Mouse (Mus musculus): ENCODE data around the gene Nmnat3.
A peak's percentile ranks its signal among the peaks of the same experiment; 100 is the strongest.
"Not testable (repeated sequence)": the region's sequence is repeated elsewhere in the genome, so short reads cannot be mapped to it uniquely, and the experiment has no call there.

The Nmnat3 gene

DNA sequence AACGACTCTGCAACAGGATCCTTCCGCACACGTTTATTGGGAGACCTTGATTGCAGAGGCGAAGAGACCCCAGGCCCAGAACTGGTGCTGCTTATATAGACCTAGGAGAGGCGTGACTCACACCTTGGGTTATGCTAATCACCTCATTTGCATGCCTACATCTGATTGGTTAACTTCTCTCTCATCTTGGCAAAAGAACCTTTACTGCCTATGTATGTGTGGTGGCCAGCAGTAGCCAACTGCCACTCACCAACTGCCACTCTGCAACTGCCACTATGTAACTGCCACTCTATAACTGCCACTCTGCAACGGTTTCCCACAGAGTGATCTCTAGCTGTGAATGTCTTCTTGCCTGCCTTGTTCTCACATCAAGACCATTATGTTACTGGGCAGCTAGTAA lies at the start of gene Nmnat3:
TSS of gene Nmnat3 (plus strand) at position 301 of the 400 bp plus-strand sequence.
- DNase-seq, result not testable (repeated sequence)

DNA sequence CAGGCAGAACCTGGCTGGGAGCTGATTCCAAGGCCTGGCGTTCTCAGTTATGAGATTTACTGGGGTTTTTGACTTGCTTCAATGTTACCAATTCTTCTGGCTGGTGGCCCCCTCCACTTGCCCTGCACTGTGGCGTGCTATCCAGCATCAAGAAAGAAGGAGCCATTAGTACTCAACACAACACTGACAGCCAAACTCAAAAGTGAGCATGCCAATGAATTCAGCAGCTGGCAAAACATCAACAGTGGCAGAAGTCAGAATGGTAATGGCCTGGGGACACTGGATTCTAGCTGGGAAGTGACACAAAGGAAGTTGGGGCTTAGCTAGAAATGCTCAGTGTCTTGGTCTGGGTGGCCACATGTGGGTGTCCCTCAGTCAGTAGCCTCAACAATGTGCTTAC lies 43.8 kb upstream of the Nmnat3 start:
- peak in 1 of 2 experiments; percentile 7 for DNase-seq

DNA sequence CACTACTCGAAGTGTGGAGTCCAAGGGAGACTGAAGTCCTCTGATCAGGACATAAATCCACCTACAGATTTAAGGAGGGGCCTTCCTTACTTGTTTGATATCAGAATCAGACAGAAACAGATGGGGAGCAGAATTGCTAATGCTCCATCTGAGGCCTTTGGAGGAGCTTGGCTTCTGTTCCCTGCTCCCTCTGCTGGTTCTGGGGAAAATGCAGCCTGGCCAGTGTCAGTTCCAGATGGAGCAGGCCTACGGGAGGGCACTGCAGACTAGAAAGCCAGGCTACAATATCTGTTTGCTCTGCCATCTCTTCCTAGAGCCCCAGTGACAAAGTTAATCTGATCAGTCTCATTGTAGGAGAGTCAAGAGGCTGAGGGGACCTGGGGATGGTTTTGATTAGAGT lies 43.0 kb upstream of the Nmnat3 start:
- peak; percentile 86 to 90 for DNase-seq

DNA sequence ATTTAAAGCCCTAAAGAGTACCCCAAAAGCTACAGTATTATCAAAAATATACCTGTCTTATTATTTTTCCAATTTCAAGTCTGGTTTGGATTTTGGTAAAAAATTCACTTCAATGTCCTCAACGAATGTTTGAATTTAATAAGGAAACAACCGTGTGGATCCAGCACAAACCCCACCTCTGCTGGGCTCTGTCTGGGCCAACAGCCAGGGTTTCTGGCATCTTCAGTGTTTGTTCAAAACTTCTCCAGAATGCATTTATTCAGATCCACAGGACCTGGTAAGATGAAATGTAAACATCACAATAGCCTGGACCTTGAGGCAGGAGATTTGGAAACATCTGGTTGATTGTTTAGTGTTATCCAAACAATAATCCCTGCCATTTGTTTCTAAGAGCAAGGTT lies 42.0 kb upstream of the Nmnat3 start:
- DNase-seq, result no peak

DNA sequence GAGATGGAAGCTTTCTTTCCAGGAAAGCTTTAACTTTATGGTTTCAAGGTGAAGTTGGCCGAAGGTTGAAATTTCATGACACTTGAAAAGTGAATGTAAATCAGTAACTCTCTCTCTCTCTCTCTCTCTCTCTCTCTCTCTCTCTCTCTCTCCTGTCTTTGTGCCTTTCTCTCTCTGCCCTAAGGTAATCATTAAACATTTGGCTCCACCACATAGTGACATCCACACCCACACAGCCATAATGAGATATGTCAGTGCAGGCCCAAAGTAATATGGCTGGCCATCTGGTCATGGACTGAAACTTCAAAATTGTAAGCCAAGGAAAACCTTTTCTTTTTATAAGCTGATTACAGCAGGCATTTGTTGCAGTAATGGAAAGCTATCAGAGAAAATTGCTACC lies 40.9 kb upstream of the Nmnat3 start:
- no peak for DNase-seq

DNA sequence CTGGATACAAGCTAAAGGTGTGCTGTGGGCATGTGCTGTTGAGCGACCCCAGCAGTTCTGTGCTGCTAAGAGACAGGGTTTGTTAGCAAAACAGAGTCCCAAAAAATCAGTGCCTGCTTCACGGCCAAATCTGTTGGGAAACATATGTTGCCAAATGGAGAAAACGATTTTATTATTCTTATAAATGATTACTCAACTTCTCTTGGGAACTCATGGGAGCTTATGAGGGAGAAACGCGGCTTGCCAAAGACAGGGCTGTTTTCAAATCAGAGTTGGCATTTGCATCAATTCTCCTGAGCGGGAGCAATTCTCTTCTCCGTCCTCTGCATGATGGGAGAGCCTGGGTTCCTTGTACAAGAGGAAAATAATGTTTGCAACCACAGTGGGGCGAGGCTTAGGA lies 27.0 kb upstream of the Nmnat3 start:
- DNase-seq, result no peak

DNA sequence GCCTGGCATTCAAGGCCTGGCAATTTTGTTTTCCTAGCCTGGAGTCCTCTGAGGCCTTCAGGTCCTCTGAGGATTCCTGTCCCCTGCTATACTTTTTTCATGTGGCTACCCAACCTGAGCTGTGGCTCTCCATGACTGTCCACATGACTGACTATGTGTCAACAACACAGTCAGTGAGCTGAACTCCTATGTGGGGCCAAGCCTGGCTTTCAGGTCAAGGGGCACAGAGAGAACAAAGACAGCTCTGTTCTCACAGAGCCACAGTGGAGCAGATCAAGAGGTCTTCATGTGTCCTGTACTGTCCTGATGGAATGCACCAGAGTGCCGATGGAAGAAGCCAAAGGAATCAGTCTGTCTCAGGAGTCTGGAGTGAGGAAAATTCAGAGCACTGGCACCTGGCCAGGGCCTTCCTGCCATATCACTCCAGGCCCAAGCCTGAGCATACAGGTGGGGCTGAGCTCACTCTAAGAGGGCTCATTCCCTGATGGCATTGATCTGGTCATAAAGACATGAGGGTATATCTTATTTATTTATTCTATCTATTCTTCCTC lies 25.7 kb upstream of the Nmnat3 start:
- DNase-seq, result peak in 1 of 2 experiments; percentile 25

DNA sequence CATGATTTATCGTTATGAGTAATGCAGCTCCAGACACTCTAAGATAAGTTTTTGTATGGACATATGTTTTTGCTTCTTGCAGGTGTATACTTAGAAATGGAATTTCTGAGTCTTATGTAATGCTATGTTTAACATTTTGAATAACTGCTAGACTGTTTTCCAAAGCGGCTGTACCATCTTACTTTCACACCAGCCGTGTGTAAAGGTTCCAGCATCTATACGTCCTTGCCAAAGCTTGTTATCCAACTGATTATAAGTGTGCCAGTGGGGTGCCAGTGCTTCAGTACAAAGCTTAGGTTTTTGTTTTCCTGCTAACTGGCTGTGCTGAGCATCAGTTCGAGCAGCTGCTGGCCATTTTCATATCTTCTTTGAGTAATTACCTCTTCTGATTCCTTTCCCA lies 22.3 kb upstream of the Nmnat3 start:
- no peak for DNase-seq

DNA sequence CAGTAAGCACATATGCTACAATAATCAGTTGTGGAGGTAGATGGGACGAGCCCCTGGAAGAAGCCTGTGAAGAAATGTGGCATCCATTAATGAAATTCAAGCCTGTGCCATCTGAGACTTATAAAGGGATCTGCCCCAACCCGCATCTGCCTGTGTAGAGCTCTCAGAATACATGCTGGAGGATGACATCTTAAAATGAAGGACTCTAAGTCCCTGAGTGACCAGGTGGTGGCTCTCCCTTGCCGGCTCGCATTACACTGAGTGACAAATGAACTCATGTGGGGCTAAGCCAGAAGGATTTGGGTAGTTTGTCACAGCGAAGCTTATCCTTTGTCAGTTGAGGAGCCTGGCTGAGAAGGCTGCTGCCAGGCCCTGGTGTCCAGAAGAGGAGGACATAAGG lies 14.5 kb upstream of the Nmnat3 start:
- no peak for DNase-seq

DNA sequence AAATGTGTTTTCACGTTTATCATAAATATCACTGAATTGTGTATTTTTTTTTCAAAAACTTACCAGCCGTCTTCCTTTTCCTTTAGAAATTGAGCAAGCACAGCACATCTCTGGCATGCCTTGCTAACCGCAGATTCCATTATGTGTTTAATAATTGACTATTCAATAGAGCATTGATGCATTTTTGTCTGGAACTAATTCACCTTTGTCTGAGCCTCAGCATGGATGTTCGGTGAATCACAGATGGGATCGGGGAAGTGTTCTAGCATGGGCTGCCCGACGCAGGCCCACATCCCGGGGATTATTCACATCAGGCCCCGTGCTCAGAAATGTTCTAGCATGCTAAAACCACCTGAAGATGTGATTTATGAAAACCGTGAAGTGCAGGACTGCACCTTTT lies 12.2 kb upstream of the Nmnat3 start:
- no peak for DNase-seq

DNA sequence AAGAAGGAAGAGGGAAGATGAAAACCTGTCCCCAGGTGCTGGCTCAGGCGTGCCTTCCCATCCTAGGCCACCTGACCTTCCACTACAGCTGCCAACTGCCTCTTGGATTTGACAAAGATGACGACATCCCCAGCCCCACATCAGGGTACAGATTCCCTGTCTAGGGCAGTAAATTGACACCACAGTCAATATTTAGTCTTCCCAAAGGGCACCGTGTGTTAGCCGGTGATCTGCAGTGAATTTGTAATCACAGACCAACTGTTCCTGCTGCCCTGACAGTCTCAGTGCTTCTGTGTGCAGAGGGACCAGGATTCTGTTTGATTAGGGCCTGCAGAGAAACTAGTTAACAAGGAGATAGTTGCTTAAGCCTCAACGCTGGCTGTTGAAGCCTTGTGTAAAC lies 7.1 kb upstream of the Nmnat3 start:
- DNase-seq, result no peak

DNA sequence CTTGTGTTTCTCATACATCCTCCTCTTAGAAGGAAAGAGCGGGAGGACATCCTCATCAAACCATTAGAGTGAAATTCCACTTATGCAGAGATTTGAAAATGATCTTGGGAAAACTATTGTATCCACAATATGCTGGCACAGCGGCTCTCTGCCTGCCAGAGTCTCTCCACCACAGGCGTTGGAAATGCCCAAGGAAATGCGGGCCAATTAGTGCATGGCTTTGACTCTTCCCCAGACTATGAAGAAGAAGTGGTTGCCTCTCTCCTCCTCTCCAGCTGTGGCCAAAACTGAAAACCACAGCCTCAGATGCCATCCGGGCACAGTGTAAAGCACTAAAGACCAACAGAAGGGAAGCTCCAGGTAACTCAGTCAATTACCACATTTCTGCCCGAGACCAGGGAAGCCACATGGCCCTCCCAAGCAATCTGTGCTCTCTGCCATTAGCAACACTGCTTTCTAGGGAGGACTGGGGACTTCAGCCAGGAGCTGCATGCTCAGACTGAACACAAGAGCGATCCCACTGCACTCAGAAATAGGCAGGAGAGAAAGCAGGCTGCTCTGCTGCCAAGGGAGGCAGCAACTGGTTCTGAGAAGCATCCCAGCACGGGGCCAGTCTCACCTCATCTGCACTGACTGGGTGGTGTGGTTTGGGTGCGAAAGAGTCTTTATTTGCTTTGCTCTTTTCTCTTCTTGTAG lies 1.5 kb upstream of the Nmnat3 start:
- DNase-seq, result peak; percentile 36 to 42

DNA sequence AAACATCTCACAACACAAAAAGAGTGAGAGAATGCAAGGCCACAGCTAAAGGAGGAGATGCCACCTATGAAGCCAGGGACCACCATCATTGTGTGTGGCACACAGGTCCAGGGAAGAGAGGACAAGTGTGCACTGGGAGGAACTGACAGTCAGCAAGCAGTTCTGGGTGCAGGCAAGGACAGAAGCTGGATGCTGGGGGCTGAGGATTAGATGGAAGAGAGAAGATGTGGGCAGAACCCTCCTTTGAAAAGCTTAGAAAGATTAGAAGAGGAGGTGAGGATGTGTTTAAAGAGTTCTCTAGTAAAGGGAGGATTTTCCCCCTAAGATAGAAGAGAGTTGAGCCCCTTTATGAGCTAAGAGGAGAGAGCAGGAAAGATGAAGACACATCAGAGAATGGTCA lies 2.4 kb downstream of the Nmnat3 start:
- DNase-seq, result no peak

DNA sequence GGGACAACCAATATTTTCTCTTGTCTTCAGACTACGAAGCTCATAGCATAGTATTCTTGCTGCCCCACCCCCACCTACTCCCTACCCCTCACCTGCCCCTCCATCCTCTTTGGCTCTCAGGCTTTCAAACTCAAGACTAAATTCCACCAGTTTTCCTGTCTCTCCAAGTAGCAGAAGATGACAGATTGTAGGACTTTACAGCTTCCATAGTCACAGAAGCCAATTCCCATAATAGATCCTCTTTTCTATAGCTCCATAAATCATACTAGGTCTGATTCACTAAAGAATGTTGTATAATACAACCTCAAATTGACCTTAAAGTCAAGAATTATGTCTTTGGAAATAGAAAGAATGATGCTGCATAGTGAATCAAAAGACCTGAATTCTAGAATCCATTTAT lies 3.4 kb downstream of the Nmnat3 start:
- no peak for DNase-seq

DNA sequence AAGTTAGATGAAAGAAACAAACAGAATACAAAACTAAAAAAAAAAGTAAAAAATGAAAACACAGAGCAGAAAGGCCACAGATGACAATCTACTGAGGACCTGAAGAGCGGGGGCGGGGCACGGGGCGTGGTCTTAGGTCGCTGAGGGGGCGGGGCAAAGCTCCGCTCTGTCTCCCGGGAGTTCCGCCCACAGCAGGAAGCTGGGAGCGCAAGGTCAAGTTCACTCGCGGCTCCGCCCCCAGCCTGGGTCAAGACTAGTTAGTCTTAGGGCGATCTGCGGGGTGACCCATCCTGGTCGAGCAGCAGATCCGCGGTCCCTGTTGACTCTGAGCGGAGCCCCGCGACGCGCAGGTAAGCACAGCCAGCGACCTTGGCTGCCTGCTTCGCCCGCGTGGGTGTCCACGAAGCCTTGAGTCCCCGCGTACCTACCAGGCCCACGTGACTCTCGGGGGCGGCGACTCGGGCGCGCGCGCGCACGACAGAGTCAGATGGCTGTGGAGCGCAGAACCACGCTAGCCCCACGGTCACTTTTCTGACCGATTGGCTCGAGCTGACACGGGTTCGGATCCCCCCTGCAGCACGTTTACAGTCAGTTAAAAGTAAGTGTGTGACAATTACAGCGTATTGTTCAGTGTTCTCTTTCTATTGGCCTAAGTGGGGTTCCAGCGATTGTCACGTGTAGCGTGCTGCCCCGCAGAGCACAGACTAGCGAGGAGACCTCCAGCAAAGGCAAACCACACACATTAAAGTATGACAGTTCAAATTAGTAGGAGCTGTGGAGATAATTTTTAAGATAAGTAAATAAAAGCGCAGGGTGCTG lies 9.4 kb downstream of the Nmnat3 start:
- DNase-seq, result peak; percentile 74 to 84

DNA sequence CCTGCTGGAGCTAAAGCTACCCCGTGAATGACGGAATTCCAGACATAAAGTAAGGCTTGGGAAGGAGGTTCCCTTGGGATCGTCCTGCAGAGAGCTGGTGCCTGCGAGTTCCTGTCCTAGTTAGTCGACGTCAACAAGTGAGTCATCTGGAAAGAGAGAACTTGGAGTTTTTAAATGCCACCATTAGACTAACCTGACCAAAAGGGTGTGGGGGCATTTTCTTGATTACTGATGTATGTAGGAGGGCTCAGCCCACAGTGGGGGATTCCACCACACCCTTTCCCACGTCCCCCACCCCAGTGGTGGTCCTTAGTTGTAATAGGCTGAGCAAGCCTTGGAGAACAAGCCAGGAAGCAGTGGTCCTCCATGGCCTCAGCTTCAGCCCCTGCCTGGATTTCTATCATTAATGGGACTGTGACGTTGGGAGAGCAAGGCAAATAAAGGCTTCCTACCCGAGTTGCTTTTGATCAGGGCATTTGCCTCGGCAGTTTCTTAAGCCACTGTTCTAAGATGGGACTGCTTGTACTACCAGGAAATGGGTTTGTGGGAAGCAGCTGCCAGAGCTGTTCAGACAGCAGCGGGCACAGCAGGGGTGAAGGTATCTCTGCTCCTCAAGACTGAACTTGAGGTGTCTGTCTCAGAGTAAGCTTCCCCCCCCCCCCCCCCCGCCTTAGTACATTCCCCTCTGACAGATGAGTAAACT lies 10.2 kb downstream of the Nmnat3 start:
- no peak for DNase-seq

DNA sequence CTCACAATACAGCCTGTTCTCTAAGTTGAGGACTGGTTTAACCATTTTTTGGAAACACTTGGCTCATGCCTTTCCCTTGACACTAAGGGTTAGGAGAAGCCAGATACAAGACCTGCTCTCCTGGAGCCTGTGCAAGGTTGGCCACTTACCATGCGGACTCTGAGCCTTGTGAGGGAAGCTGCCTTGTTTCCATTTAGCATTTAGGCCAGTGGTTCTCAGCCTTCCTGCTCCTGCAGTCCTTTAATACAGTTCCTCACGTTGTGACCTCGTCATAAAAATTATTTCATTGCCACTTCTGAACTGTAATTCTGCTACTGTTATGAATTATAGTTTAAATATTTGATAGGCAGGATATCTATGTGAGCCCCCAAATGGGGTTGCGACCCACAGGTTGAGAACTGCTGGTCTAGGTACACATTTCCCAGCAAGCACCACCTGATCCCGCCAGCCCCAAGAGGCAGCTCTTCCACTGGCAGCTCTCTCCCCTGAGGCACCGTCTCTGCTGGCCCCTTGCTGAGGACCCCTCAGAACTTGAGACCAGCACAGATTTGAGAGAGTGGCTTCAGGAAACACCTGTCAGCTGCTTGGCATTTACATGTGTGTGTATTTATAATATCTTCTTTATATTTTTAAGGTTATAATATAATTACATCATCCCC lies 10.8 kb downstream of the Nmnat3 start:
- DNase-seq, result no peak

DNA sequence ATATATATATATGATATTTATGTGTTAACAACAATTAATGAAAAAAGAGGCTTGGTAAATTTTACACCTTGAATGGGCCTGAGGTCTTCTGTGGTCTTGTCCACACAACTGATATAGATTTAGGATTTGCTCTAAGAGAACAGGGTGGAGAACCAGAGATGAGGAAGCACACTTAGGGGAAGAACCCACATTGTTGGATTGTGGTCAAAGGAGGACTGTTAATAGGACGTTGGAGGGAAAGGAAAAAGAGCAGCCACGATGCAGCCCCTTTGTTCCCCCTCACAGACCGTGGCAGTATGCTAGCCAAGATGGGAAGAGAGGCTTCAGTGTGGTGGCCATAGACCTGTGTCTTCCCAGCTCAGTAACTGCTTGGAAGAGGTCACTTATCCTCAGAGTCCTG lies 11.5 kb downstream of the Nmnat3 start:
- no peak for DNase-seq

DNA sequence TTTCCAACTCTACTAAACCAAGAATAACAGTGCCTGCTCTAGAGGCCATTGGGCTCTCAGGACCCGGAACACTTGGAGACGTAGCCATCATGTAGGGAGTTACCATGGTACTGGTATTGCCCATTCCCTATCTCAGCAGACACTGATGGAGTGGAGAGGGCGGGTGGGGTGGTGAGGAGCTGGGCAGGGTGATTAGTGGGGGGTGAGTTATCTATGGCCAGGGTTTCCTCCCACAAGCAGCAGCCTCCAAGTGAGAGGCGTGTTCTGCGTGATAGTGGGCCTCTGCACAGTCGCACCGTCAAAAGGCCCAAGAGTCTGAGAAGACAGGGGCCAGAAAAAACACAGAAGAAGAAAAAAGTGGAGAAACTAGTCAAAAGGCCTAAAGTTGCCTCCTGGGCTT lies 12.0 kb downstream of the Nmnat3 start:
- no peak for DNase-seq

DNA sequence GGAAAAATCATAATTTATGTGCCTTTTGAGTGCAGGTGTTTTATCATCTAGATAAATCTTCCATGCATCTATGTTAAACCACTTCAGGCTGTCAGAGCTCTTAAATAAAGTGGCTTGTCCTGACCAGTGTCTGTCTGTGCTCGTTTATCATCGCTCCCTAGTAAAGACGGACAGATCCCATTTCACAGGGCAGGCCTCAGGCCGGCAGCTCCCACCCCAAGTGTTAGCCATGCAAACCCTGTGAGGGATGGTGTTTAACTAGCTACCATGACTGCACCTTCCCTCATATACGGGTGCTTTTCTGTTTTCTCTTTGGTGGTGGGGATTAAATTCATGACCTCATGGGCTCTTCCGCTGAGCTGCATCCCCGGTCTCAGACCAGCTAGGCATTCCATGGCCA lies 13.3 kb downstream of the Nmnat3 start:
- no peak for DNase-seq

DNA sequence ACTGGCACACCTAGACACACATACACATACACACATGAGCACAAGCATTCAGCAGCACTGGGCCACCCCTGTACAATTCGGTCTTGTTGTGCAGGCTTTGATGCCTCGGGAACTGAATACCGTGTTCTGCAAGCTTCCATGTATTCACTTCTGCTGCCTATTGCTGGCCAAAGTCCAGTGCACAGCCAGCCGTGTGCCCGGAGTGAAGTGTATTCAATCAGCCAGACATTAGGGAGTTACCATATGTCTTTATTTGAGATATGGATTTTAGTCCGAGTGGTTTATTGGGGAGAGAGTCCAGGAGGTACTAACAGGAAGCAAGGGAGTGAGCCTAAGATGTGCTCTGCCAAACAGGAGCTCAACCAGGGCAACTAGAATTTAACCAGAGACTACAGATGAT lies 19.8 kb downstream of the Nmnat3 start:
- DNase-seq, result no peak

DNA sequence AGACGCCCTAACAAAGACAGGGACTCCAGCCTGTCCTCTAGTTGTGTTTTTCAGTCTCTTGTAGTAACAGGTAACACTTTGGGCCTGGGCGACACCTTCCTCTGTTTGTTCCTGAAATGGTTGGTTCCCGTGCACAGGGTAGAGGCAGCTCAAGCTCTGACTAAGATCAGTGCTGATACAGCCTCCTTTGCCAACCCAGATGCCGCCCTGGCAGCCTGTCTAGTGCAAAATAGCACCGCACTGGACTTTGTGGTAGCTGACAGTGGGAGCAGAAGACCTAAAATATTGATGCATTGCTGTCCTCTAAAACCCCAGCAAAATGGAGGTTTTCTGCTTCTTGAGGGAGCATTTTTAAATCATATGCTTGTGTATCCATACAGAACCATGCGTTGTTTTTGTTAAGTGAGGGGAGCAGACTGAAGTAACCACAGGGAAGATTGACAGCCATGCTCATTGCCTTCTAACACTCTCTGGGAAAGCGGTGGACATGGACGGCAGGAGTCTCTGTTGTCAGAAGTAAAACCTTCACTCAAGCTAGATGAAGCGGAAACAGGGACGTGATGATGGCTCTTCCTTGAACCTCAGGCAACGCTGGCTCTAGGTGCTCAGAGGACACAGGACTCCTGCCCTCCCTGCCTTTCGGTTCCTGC lies 24.2 kb downstream of the Nmnat3 start:
- DNase-seq, result no peak

Measured in cerebellum, postnatal 25 days (tissue).